Mouse (Mus musculus): ENCODE data around the gene Raph1. TPM values are rescaled to one million over a fixed set of nuclear protein-coding genes. Genes with fewer than 3 reads are reported as not detected.

The Raph1 gene
- polyA plus RNA-seq, 1 experiment = 43.5 TPM

DNA sequence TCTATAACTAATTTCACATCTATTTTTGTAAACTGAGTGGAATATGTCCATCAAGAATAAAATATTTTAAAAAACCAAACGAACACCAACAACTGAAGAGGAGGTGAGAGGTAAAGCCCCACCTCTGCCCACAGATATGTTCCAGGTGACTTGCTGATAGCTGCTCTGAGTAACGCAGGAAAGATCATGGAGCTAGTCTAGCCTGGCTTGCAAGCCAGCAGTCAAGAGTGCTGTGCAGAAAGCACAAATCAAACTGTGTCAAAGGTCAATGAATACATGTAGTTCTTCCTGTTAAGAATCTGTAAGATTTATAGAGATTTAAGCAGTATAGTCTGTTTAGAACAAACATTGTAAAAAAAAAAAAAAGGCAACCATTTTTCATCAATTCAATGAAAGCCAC, 56.3 kb downstream of the Raph1 start:
- TF ChIP-seq POLR2A (IDR thresholded peaks at IDR 0.05; ENCODE audit: low read depth, low read length) (no peak), CTCF (IDR thresholded peaks at IDR 0.05; ENCODE audit: borderline replicate concordance, insufficient read depth, low read length) (no peak)
- Histone ChIP-seq H3K4me1 (ENCODE audit: control insufficient read depth, insufficient read depth, low read length) (no peaks in the 10 kb centered on the region), H3K4me3 (ENCODE audit: insufficient read depth, low read length) (no peak overlapping the region), H3K27ac (ENCODE audit: insufficient read depth, low read length) (no peak overlapping the region)

DNA sequence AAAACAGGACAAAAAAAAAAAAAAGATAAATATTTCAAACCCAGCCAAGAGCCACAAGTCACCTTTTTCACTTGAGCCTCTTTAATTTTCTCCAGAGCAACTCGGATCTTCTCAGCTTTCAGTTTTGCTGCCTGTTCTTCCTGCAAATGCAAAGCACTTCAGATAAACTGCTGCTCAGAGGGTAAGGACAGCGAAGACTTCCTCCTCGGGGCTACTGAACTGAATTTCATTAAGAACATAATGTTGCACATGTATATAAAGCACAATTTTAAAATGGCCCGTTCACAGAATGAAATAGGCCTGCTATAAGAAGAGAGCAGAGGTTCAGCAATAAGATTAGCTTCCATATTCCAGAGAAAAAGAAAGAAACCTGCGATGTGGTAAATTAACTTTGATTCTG, 63.4 kb downstream of the Raph1 start:
- H3K4me3 ChIP-seq (ENCODE audit: insufficient read depth, low read length) = no peak overlapping the region
- TF ChIP-seq CTCF (IDR thresholded peaks at IDR 0.05; ENCODE audit: borderline replicate concordance, insufficient read depth, low read length) (no peak), POLR2A (IDR thresholded peaks at IDR 0.05; ENCODE audit: low read depth, low read length) (no peak)
- H3K4me1 ChIP-seq (ENCODE audit: control insufficient read depth, insufficient read depth, low read length) = no peaks in the 10 kb centered on the region
- H3K27ac ChIP-seq (ENCODE audit: insufficient read depth, low read length) = no peak overlapping the region

DNA sequence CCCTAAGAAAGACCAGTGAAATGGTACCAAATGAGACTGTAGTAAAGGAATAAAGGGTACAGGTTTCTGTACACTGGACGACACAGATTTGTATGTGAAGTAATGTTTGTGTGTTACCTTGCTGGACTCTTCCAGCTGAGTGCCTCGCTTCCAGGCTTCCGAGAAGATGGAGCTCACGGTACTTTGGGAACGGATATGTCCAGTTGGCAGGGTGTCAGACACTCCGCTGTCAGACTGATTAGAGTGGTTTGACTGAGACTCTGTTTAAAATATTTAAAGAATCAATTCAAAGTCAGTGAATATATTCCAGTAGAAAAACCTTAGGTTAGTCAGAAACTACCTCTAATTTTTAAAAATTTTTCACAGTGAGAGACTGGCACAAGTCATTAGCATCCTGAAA, 73.5 kb downstream of the Raph1 start:
- no peaks in the 10 kb centered on the region for H3K4me1 ChIP-seq (ENCODE audit: control insufficient read depth, insufficient read depth, low read length)
- no peak for TF ChIP-seq POLR2A (IDR thresholded peaks at IDR 0.05; ENCODE audit: low read depth, low read length)
- no peak for TF ChIP-seq CTCF (IDR thresholded peaks at IDR 0.05; ENCODE audit: borderline replicate concordance, insufficient read depth, low read length)
- H3K27ac ChIP-seq (ENCODE audit: insufficient read depth, low read length) = no peak overlapping the region
- no peak overlapping the region for H3K4me3 ChIP-seq (ENCODE audit: insufficient read depth, low read length)

DNA sequence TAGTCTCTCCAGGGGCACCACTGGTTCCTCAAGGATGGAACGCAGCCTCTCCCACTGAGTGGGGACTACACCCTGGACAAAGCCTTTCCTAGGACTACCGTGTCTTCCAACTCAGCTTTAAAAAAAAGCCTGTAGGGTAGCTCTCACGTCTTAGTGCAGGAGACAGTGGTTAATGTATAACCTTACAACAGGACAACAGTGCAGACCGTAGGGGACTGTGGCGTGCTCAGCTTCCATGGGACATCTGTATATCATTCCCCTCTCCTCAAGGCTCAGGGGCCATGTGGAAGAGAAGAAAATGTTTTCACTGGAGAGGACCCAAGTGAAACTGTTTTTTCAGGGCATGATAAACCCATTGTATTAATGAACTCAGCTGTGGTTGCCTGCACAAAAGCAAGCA, 74.5 kb downstream of the Raph1 start:
- Histone ChIP-seq H3K4me1 (ENCODE audit: control insufficient read depth, insufficient read depth, low read length) (no peaks in the 10 kb centered on the region), H3K27ac (ENCODE audit: insufficient read depth, low read length) (no peak overlapping the region), H3K4me3 (ENCODE audit: insufficient read depth, low read length) (no peak overlapping the region)
- TF ChIP-seq CTCF (IDR thresholded peaks at IDR 0.05; ENCODE audit: borderline replicate concordance, insufficient read depth, low read length) (no peak), POLR2A (IDR thresholded peaks at IDR 0.05; ENCODE audit: low read depth, low read length) (no peak)

DNA sequence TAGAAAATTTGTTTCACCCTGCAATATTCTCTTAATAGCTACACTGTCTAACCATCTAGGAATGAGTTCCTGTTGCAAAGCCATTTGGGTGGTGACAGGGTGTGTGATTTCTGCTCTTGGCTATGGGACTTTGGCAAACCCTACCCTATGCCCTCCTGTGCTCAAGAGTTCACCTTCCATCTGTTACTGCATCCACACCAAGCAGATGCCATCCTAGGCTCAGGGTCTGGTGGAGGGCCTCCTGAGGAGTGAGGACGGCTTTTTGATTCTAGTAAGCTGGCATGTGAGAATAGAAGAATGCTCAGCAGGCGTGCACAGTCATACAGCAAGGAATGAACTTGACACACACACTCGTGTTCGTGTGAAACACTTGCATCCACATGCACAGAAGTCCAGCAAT, 76.4 kb downstream of the Raph1 start:
- H3K4me3 ChIP-seq (ENCODE audit: insufficient read depth, low read length) = no peak overlapping the region
- no peak overlapping the region for H3K27ac ChIP-seq (ENCODE audit: insufficient read depth, low read length)
- H3K4me1 ChIP-seq (ENCODE audit: control insufficient read depth, insufficient read depth, low read length) = no peaks in the 10 kb centered on the region
- TF ChIP-seq POLR2A (IDR thresholded peaks at IDR 0.05; ENCODE audit: low read depth, low read length) (no peak), CTCF (IDR thresholded peaks at IDR 0.05; ENCODE audit: borderline replicate concordance, insufficient read depth, low read length) (no peak)

DNA sequence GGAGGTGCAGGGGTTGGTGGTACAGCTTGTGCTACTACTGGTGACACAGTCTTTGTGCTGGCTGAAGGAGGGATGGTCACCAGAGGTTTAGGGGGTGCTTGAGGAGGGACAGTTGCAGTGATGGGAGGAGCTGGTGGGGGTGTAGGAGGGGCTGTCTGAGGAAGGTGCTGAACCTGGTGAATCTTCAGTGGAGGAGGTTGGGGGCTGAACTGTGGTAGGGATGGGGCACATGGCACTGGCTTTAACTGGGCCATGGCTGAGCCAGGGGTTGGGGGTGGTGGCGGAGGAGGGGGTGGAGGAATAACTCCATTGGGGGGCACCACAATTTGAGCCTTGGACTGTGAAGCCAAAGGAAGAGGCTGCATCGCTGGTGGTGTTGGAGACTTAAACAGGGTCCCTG, 77.2 kb downstream of the Raph1 start:
- TF ChIP-seq CTCF (IDR thresholded peaks at IDR 0.05; ENCODE audit: borderline replicate concordance, insufficient read depth, low read length) = no peak
- TF ChIP-seq POLR2A (IDR thresholded peaks at IDR 0.05; ENCODE audit: low read depth, low read length) = no peak
- Histone ChIP-seq H3K4me1 (ENCODE audit: control insufficient read depth, insufficient read depth, low read length) (no peaks in the 10 kb centered on the region), H3K27ac (ENCODE audit: insufficient read depth, low read length) (no peak overlapping the region), H3K4me3 (ENCODE audit: insufficient read depth, low read length) (no peak overlapping the region)

DNA sequence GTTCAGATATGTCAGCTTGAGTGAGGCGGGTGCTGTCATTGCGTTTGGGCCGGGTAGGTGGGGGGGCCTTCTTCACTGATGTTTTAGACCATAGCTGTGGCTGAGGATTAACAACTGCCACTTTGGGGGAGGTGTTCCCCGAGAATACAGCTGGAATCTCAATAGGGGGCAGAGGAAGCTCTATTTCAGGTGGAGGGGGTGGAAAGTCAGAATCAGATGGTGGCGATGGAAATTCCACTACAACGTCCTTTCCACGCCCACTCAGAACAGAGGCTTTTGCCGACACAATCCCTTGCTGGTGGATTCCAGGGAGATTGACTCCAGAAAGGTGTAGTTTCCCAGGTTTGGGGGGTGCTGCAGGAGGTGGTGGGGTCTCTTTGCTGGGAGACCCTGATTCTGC, 78.3 kb downstream of the Raph1 start:
- no peak overlapping the region for H3K4me3 ChIP-seq (ENCODE audit: insufficient read depth, low read length)
- no peaks in the 10 kb centered on the region for H3K4me1 ChIP-seq (ENCODE audit: control insufficient read depth, insufficient read depth, low read length)
- TF ChIP-seq CTCF (IDR thresholded peaks at IDR 0.05; ENCODE audit: borderline replicate concordance, insufficient read depth, low read length) (no peak), POLR2A (IDR thresholded peaks at IDR 0.05; ENCODE audit: low read depth, low read length) (no peak)
- H3K27ac ChIP-seq (ENCODE audit: insufficient read depth, low read length) = no peak overlapping the region

DNA sequence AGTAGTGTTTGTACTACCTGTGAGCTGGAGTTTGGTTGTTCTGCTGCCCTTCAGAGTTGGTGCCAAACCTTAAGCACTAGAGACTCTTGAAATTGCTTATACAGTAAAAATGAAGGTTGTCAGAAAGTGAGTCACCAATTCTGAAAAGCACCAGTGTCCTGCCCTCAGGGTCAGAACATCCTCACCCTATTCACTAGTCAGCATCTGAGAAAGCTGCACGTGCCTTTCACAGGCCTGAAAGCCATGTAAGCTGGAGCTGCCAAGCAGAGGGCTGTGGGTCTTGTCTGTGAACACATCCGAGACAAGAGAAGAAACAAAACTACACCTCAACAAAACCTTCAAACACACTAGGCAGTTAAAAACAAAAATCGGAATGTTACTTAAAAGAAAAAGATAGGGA, 81.3 kb downstream of the Raph1 start:
- TF ChIP-seq POLR2A (IDR thresholded peaks at IDR 0.05; ENCODE audit: low read depth, low read length) (no peak), CTCF (IDR thresholded peaks at IDR 0.05; ENCODE audit: borderline replicate concordance, insufficient read depth, low read length) (no peak)
- H3K4me3 ChIP-seq (ENCODE audit: insufficient read depth, low read length) = no peak overlapping the region

DNA sequence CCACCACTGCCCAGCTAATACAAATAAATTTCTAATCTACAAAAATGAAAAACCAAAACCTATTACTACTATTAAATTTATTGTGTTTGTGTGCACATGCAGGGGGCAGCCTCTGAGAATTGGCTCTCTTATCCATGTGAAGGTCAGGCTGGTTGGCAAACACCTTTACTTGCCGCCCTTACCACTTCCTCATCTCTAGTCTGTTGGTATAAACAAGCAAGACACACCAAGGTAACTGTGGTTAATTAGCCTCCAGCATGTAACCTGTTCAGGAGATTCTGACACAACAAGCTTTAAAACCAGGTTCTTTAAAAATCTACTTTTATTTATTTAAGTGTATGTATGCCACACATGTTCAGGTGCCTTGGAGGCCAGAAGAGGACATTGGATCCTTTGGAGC, 84.0 kb downstream of the Raph1 start:
- no peak for TF ChIP-seq POLR2A (IDR thresholded peaks at IDR 0.05; ENCODE audit: low read depth, low read length)
- no peak for TF ChIP-seq CTCF (IDR thresholded peaks at IDR 0.05; ENCODE audit: borderline replicate concordance, insufficient read depth, low read length)
- H3K27ac ChIP-seq (ENCODE audit: insufficient read depth, low read length) = no peak overlapping the region
- H3K4me1 ChIP-seq (ENCODE audit: control insufficient read depth, insufficient read depth, low read length) = no peaks in the 10 kb centered on the region
- H3K4me3 ChIP-seq (ENCODE audit: insufficient read depth, low read length) = no peak overlapping the region

More for the DNA sequence above, 81.3 kb downstream of the Raph1 start:
- Histone ChIP-seq H3K27ac (ENCODE audit: insufficient read depth, low read length) (no peak overlapping the region), H3K4me1 (ENCODE audit: control insufficient read depth, insufficient read depth, low read length) (no peaks in the 10 kb centered on the region)

DNA sequence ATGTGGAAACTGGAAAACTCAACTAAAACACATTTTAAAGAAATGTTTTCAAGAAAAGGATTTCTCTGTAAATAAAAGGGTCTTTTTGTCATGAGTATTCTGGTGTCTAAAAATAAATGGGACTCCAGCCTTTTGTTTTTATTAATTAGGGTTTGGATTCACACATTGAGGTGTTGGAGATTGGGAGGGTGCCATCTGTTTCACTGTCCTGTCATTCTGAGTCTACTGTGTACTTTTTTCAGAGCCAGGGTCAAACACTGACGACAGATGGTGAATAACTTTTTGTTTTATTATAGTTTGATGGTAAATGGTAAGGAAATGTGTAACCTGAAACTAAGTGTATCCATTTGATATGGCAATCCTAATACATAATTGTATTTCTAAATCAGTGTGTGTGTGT, 85.3 kb downstream of the Raph1 start:
- H3K27ac ChIP-seq (ENCODE audit: insufficient read depth, low read length) = no peak overlapping the region
- H3K4me3 ChIP-seq (ENCODE audit: insufficient read depth, low read length) = no peak overlapping the region
- H3K4me1 ChIP-seq (ENCODE audit: control insufficient read depth, insufficient read depth, low read length) = no peaks in the 10 kb centered on the region
- TF ChIP-seq CTCF (IDR thresholded peaks at IDR 0.05; ENCODE audit: borderline replicate concordance, insufficient read depth, low read length) = no peak
- TF ChIP-seq POLR2A (IDR thresholded peaks at IDR 0.05; ENCODE audit: low read depth, low read length) = no peak

DNA sequence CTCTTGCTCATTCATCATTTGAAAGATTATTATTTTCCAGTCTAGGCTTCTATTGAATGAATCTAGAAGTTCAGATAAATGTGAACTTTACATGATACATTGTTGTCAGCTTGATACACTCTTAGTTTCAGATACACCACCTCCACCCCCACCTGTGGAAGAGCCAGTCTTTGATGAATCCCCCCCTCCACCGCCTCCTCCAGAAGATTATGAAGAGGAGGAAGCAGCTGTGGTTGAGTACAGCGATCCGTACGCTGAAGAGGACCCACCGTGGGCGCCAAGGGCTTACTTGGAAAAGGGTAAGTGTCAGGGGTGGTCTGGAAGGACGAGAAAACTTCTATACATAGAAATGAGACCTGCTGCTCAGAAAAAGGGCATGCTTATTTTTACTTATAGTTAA, 96.4 kb downstream of the Raph1 start:
- no peak overlapping the region for H3K4me3 ChIP-seq (ENCODE audit: insufficient read depth, low read length)
- no peaks in the 10 kb centered on the region for H3K4me1 ChIP-seq (ENCODE audit: control insufficient read depth, insufficient read depth, low read length)
- TF ChIP-seq POLR2A (IDR thresholded peaks at IDR 0.05; ENCODE audit: low read depth, low read length) (no peak), CTCF (IDR thresholded peaks at IDR 0.05; ENCODE audit: borderline replicate concordance, insufficient read depth, low read length) (no peak)
- no peak overlapping the region for H3K27ac ChIP-seq (ENCODE audit: insufficient read depth, low read length)
